Mouse (Mus musculus) embryonic facial prominence, embryonic 12.5 days (tissue): ENCODE data around the gene Agps. TPM values are rescaled to one million over a fixed set of nuclear protein-coding genes. Genes with fewer than 3 reads are reported as not detected.
"Not testable (repeated sequence)": the region's sequence is repeated elsewhere in the genome, so short reads cannot be mapped to it uniquely, and the experiment has no call there.

Source experiments
- ATAC-seq: fragments of 200-750 bp; cut with Nextera tagmentation; 2 replicates; pipeline ENCODE4 v1.8.0; 2017; ENCODE audit not compliant: insufficient number of reproducible peaks, insufficient read depth, low FRiP score, low TSS enrichment
- H3K27ac ChIP-seq: fragments of 300-500 bp; sonication (generic); 2 replicates; pipeline ENCODE4 v1.5.1; 2016; ENCODE audit warnings: mild to moderate bottlenecking
- H3K27me3 ChIP-seq: fragments of 300-500 bp; sonication (generic); 2 replicates; pipeline ENCODE4 v1.6.1; 2016; ENCODE audit warnings: mild to moderate bottlenecking, moderate library complexity
- H3K36me3 ChIP-seq: fragments of 300-500 bp; sonication (generic); 2 replicates; pipeline ENCODE4 v1.6.1; 2016; ENCODE audit warnings: mild to moderate bottlenecking
- H3K4me1 ChIP-seq: fragments of 300-500 bp; sonication (generic); 2 replicates; pipeline ENCODE4 v1.6.1; 2016
- H3K4me2 ChIP-seq: fragments of 300-500 bp; sonication (generic); replicated peaks from 2 replicates; pipeline ENCODE4 v1.6.1; 2016; ENCODE audit warnings: mild to moderate bottlenecking, moderate library complexity
- H3K4me3 ChIP-seq: fragments of 300-500 bp; sonication (generic); 2 replicates; pipeline ENCODE4 v1.5.1; 2016; ENCODE audit warnings: mild to moderate bottlenecking
- H3K9ac ChIP-seq: fragments of 300-500 bp; sonication (generic); 2 replicates; pipeline ENCODE4 v1.6.1; 2016; ENCODE audit warnings: mild to moderate bottlenecking, moderate library complexity
- H3K9me3 ChIP-seq: fragments of 300-500 bp; sonication (generic); 2 replicates; pipeline ENCODE4 v1.6.1; 2016; ENCODE audit warnings: mild to moderate bottlenecking, moderate library complexity
- WGBS: fragments of 180-500 bp; shearing (Covaris S2); methylation state at CpG from one replicate; pipeline ENCODE4 v1.1.7; 2016; 5-methylcytosine and 5-hydroxymethylcytosine counted together
- polyA plus RNA-seq: library from polyadenylated mRNA; unstranded; fragments of >200 nt; fragmentation: Nextera tagmentation; extraction: Ambion mirVana; gene quantifications from 2 replicates; pipeline ENCODE4 v1.2.1, GENCODE M21; 2016

Agps gene
- polyA plus RNA-seq, 1 experiment from 2014 or later, result 46.6 TPM

DNA sequence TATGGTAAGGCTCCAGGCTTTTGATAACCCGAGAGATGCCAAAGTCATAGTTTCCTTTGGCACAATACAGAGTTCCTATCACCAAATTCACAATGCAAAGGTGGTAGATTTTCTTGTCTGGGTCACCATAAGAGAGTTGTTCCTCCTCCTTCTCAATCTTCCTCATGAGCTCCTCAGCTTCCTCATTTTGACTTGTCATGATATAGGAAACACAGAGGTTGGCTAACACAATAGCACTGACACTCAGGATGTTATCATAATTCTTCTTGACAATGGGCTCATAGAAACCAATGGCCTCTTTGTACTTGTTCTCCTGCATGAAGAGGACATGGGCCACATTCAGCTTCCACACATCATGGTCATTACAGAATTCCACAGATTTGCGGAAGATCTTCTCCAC is 104.7 kb downstream of the Agps start:
- H3K4me2 ChIP-seq, ATAC-seq, H3K9ac ChIP-seq, H3K27ac ChIP-seq, H3K36me3 ChIP-seq, H3K4me3 ChIP-seq, H3K9me3 ChIP-seq, H3K27me3 ChIP-seq: not testable (repeated sequence)
- peaks cover 19% of the 10 kb centered on the region for H3K4me1 ChIP-seq
- WGBS, result 93% methylated on average over 2 of the region's 2 CpGs

DNA sequence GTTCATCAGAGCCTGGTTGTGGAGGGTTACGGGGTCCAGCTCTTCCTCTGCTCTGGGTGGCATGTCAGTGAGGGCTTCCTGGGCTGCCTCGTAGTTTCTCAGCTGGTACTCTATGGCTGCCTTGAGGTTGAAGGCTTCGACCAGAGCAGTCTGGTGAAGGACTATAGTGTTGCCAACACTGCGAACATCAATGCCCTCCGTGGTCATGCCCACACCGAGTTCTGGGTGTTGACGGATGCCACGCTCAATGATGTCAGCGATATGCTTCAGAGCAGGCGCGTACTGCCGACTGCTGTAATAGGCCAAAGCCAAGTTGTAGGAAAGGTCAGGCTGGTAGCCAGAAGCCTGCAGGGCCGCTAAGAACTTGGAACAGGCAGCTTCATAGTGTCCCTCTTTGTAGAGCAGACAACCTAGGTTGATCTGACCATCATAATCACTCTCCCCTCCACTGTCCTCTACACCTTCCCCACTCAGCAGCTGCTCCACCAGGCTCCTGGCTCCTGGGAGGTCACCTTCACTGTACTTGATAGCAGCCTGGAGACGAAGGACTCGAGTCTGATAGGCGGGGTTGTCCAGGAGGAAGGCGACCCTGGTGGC is 105.6 kb downstream of the Agps start:
- not testable (repeated sequence) for H3K27me3 ChIP-seq, H3K36me3 ChIP-seq, H3K9me3 ChIP-seq, H3K27ac ChIP-seq
- Histone ChIP-seq H3K4me3 (peak overlapping the region; percentile 52), H3K4me1 (peaks cover 19% of the 10 kb centered on the region), H3K4me2 (peak overlapping the region; percentile 57), H3K9ac (peak overlapping the region; percentile 57)
- 66% methylated on average over 16 of the region's 17 CpGs for whole genome bisulfite sequencing
- peak; percentile 24; the same call in 1 of the 2 replicates for ATAC-seq

DNA sequence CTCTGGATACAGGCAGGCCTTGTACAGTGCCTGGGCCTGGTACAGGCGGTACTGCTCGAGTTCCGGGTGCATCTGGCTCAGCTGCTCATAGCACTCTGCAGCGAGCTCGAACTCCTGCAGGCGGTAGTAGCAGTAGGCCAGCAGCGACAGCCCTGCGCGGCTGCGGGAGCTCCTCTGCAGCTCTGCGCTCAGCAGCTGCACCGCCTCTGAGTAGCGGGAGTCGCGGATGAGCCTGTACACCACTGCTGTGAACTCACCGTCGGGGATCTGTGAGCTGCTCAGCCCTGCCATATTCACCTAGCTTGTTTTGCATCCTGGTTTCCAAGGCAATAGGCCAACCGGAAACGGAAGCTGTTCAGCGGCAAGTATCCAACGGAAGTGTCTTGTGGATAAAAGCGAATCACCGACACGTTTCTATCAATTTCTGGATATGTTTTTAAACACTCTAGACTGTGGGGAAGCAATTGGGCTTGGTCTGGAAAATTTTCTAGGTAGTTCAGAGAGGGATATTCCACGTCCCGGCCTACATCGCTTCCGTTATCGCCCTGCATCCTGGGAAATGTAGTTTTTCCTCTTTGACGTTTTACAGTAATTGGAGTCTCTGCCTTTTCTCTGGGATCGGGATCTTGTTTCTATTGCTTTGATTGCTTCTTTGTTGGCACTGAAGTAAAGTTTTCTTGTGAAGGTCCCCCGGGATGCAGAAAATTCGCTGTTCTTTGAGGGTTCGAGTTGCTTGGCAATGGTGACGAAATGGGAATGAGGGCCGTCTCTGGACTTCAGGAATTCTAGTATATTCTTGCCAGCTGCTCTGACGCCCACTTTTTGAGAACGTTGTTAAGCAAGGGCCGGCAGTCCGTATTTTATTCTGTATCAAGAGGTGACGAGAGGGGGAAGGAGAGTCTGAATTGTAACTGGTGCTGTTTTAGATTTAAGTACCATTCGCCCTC is 106.4 kb downstream of the Agps start, which contains the start of gene Ttc30b:
Ttc30b (minus strand) TSS at position 469 of the 947 bp plus-strand sequence.
- Histone ChIP-seq H3K4me3 (peak within 1 kb of the TSS; percentile 52), H3K9ac (peak within 1 kb of the TSS; percentile 57), H3K4me2 (peak within 1 kb of the TSS; percentile 57), H3K9me3 (no peaks in the 10 kb centered on the region), H3K36me3 (no peaks in the 10 kb centered on the region), H3K4me1 (peaks cover 11% of the 10 kb centered on the region), H3K27me3 (no peaks in the 10 kb centered on the region), H3K27ac (peak within 1 kb of the TSS; percentile 80)
- ATAC-seq, result peak; percentile 77
- WGBS, result 3% methylated on average over 38 of the region's 42 CpGs

- no peaks in the 10 kb centered on the region for H3K4me1 ChIP-seq
- H3K9me3 ChIP-seq, result no peaks in the 10 kb centered on the region
- H3K27me3 ChIP-seq, result no peaks in the 10 kb centered on the region
- no peaks in the 10 kb centered on the region for H3K36me3 ChIP-seq
- no peak overlapping the region for H3K4me3 ChIP-seq
- H3K9ac ChIP-seq, result no peak overlapping the region
- H3K4me2 ChIP-seq, result no peak overlapping the region
- H3K27ac ChIP-seq, result no peak overlapping the region
- WGBS, result 86% methylated on average over 8 of the region's 8 CpGs
- no peak for ATAC-seq
Observed at GRCm38 (mm10) chr2:75950685-75951084, 118.7 kb downstream of the Agps start.

DNA sequence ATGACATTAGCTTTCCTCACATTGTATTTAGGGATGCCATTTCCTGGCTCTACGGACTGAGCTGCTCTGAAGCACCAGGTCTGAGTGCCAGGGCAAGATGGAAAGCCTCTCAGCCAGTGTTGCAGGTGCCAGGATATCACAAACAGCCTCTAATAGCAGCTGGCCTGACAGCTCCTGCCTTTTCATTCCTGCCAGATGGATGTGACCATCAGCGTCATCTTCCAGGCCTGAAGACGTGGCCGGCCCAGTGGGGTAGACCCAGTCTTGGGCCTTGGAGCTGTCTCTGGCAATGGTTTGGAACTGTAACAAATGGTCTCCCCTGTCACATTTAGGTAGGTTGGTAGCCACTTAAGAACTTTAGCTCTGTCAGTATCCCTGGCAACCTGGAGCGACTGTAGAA is 121.3 kb downstream of the Agps start:
- Histone ChIP-seq H3K9me3 (no peaks in the 10 kb centered on the region), H3K9ac (no peak overlapping the region), H3K36me3 (no peaks in the 10 kb centered on the region), H3K4me2 (no peak overlapping the region), H3K27ac (no peak overlapping the region), H3K4me1 (no peaks in the 10 kb centered on the region), H3K4me3 (no peak overlapping the region), H3K27me3 (no peaks in the 10 kb centered on the region)
- WGBS, result 91% methylated on average over 5 of the region's 5 CpGs
- ATAC-seq, result no peak

DNA sequence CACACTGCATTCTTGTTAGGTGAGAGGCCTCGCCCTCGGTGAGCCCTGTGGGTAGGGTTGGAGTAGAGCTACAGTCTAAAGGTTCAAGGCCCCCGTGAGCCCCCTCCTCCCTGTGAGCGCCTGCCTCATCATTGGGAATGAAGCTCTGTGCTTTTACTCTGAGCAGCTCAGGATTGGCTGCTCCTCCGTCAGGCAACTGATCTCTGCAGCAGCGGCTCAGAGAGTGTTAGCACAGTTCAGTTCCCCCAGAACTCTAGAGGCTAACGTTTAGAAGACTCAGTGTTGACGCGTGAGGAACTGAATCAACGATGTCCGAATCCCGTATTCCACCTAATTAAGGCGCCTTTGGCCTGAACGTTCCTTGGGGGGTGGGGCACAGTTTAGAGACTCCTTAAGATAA is 123.7 kb downstream of the Agps start:
- Histone ChIP-seq H3K4me1 (peaks cover 14% of the 10 kb centered on the region), H3K4me3 (no peak overlapping the region), H3K4me2 (no peak overlapping the region), H3K36me3 (no peaks in the 10 kb centered on the region), H3K27ac (no peak overlapping the region), H3K9ac (no peak overlapping the region), H3K9me3 (no peaks in the 10 kb centered on the region), H3K27me3 (no peaks in the 10 kb centered on the region)
- WGBS, result 52% methylated on average over 14 of the region's 14 CpGs
- no peak for ATAC-seq

DNA sequence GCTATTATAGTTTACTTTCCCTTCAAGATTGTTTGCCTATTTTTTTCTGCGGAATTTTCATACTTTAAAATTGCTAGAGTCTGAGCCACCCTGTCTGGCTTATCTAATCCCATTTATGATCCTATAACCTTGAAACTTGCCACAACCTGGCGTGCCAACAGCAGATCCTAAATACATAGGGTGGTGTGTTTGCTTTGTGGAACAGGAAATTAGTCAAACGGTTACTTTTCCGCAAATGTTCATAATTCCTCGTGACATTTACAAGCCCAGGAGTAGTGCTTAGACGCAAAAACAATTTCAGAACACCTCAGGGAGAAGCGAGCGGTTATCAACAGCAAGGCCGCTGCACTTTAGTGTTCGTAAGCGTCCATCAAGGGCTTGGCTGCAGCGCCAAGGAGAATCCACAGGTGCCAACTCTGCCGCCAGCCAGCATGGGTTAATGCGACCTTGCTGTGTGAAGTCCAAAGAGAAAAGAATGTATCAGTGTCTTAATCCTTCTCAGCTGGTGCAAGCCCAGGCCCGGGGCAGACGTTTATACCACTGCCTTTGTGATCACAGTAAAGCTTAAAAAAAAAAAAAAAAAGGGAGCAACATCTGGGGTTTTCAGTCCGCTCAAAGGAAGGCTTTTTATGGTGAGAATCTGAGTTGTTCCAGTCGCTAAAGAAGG is 127.3 kb downstream of the Agps start:
- H3K4me3 ChIP-seq, result no peak overlapping the region
- H3K27me3 ChIP-seq, result no peaks in the 10 kb centered on the region
- H3K36me3 ChIP-seq, result no peaks in the 10 kb centered on the region
- peak overlapping the region; percentile 74 for H3K27ac ChIP-seq
- peak overlapping the region; percentile 36 for H3K4me2 ChIP-seq
- 22% methylated on average over 18 of the region's 18 CpGs for WGBS
- no peaks in the 10 kb centered on the region for H3K9me3 ChIP-seq
- H3K4me1 ChIP-seq, result peaks cover 16% of the 10 kb centered on the region
- no peak overlapping the region for H3K9ac ChIP-seq
- ATAC-seq, result peak; percentile 49; the same call in 1 of the 2 replicates

DNA sequence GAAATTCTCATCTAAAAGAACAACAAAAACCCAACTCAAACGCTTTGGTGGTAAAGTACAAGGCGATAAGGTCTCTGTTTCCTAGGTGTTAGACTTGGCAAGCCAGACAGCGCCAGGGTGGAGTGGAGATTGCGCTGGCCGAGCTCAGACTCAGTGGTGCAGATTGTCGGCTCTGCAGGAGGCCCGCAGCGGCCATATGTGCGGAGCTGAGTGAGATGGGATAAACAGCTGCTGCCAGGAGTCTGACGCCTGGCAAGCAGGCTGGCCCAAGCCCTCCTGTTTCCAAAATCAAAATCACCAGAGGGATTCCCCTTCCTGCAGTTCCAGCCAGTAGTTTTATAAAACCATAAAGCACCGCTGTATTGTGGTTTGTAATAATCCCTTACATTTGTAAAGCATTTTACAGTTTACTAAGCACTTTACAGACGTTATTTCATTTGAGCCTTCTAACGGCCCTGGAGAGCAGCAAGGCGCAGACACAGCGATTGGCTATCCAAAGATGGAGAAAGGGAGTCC is 127.9 kb downstream of the Agps start:
- ATAC-seq, result 0 out of 2 replicates have a peak, but pooled peaks have one; percentile 36
- no peak overlapping the region for H3K9ac ChIP-seq
- H3K4me2 ChIP-seq, result peak overlapping the region; percentile 36
- H3K27ac ChIP-seq, result peak overlapping the region; percentile 74
- no peaks in the 10 kb centered on the region for H3K9me3 ChIP-seq
- no peak overlapping the region for H3K4me3 ChIP-seq
- WGBS, result 9% methylated on average over 15 of the region's 15 CpGs
- H3K27me3 ChIP-seq, result no peaks in the 10 kb centered on the region
- no peaks in the 10 kb centered on the region for H3K36me3 ChIP-seq
- H3K4me1 ChIP-seq, result peaks cover 16% of the 10 kb centered on the region

- 54% methylated on average over 15 of the region's 15 CpGs for WGBS
- Histone ChIP-seq H3K27me3 (no peaks in the 10 kb centered on the region), H3K27ac (peak overlapping the region; percentile 74), H3K4me3 (no peak overlapping the region), H3K9ac (no peak overlapping the region), H3K4me1 (peaks cover 16% of the 10 kb centered on the region), H3K4me2 (peak overlapping the region; percentile 36), H3K36me3 (no peaks in the 10 kb centered on the region), H3K9me3 (no peaks in the 10 kb centered on the region)
- ATAC-seq, result no peak
Observed at GRCm38 (mm10) chr2:75960366-75961330, 128.7 kb downstream of the Agps start.

DNA sequence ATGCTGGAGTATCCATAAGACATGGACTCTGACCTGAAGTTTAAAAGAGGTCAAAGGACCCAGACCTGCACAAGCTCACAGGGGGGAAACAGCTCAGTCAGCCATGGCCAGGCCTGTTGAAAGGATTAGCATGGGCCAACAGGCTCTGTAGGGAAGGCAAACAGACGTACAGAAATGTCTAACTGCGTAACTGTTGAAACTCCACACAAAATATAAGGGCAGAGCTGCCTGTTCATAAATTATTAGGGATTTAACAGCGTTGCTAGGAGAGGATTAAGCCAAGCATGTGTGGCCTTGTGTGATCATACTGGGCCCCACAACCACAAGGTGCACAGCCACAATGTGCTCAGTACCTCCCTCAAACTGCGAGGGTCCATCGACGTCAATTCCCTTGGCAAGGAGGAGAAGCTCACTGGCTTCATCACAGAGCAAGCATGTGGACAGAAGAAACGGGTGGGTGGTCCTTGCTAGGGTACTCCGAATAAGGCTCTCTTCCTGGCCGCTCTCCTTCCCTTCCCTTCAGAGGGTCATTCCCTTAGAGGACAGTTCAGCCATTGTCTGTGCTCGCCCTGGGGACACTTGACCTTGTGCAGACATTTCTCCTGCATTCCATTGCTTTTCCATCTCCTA is 131.3 kb downstream of the Agps start:
- no peak overlapping the region for H3K4me3 ChIP-seq
- no peaks in the 10 kb centered on the region for H3K9me3 ChIP-seq
- no peaks in the 10 kb centered on the region for H3K36me3 ChIP-seq
- H3K9ac ChIP-seq, result no peak overlapping the region
- H3K4me1 ChIP-seq, result peaks cover 16% of the 10 kb centered on the region
- ATAC-seq, result no peak
- no peak overlapping the region for H3K4me2 ChIP-seq
- WGBS, result 56% methylated on average over 10 of the region's 10 CpGs
- no peak overlapping the region for H3K27ac ChIP-seq
- H3K27me3 ChIP-seq, result no peaks in the 10 kb centered on the region
